Mouse (Mus musculus): ENCODE data around the gene 2310022A10Rik. TPM values are rescaled to one million over a fixed set of nuclear protein-coding genes. Genes with fewer than 3 reads are reported as not detected.

Gene 2310022A10Rik
- polyA plus RNA-seq, 1 experiment from 2014 or later, result 36.4 TPM

DNA sequence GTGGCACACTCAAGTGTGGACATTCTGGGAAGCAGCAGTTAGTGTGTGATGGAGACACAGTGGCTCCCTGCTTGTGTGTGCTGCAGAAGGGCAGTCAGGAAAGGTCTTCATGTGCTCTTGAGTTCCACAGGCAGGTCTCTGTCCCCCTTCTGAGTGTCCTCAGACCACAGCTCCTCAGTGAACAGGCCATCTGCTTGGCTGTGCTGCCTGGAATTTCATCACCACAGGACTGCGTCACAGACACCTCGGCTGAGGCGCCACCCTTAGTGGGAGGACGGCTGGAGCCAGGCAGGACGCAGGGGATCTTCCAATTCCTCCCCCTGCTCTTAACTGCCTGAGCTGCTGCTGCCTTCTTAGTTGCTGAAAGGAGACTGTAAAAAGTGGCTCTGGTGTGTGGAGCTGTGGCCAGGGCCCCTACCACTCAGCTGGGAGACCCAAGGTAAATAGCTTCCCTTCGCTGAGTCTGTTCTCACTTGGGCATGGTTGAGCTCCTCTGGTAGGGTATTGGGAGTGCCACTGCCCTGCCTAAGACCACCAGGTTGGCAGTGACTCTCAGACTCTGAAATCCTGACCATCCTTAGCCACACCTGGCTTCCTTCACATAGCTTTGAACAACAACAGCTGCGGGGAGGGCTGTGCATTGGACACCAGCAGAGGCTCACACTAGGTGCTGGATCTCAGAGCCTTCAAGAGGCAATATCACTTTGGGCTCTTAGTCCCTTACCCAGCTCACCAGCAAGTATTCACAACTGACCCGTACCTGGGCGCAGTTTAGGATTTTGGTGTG is 52.7 kb downstream of the 2310022A10Rik start:
- H3K4me2 ChIP-seq, result peak overlapping the region; percentile 31
- no peak overlapping the region for H3K4me3 ChIP-seq
- WGBS, result 38% methylated on average over 9 of the region's 9 CpGs
- H3K27ac ChIP-seq (ENCODE audit: poor library complexity, severe bottlenecking), result peak overlapping the region; percentile 88
- H3K9ac ChIP-seq, result peak overlapping the region; percentile 52
- peak; percentile 60; the same call in 1 of the 2 replicates for ATAC-seq (ENCODE audit: insufficient number of reproducible peaks, low FRiP score)
- no peaks in the 10 kb centered on the region for H3K27me3 ChIP-seq (replicated peaks)
- H3K9me3 ChIP-seq (replicated peaks), result no peaks in the 10 kb centered on the region
- peaks cover 12% of the 10 kb centered on the region; the same call in 1 of the 2 replicates for H3K36me3 ChIP-seq
- peaks cover 94% of the 10 kb centered on the region for H3K4me1 ChIP-seq (replicated peaks)

DNA sequence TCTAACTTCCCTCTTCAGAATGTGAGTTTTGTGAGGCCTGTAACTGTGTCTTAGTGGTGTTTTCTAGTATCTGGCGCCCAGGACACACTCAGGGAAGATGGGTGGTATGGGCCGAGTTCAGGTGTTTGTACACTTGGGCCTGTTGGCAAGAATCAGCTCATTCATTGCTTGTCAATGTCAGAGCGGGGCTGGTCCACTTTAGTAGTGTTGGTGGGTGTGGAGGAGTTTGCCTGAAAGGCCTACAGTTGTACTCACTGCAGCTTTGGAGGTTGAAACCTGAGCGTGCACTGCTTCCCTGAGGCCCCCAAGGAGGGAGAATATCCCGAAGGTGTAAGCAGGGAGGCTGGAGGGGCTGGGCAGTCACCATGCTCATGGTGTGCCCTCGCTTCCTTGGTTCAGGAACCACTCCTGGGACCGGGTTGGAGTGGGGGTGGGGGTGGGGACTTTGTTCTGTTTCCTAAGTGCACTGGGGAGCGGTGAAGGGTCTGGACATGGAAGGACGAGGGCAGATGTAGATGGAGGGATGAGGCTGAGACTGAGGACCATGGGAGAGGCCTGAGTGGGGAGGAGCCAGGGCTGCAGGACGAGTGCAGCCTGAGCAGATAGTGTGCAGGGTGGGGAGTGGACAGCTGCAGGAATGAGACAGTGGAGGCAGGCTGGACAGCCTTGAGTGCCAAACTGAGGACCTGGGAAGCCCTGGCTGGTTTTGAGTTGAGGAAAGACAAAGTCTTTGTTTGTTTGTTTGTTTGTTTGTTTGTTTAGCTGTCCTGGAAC is 53.6 kb downstream of the 2310022A10Rik start:
- WGBS, result 48% methylated on average over 10 of the region's 10 CpGs
- Histone ChIP-seq H3K4me2 (peak overlapping the region; percentile 31), H3K27ac (ENCODE audit: poor library complexity, severe bottlenecking) (peak overlapping the region; percentile 88), H3K9me3 (replicated peaks) (no peaks in the 10 kb centered on the region), H3K36me3 (peaks cover 13% of the 10 kb centered on the region; the same call in 1 of the 2 replicates), H3K4me1 (replicated peaks) (peaks cover 84% of the 10 kb centered on the region), H3K9ac (peak overlapping the region; percentile 19), H3K27me3 (replicated peaks) (no peaks in the 10 kb centered on the region), H3K4me3 (no peak overlapping the region)
- ATAC-seq (ENCODE audit: insufficient number of reproducible peaks, low FRiP score), result no peak

DNA sequence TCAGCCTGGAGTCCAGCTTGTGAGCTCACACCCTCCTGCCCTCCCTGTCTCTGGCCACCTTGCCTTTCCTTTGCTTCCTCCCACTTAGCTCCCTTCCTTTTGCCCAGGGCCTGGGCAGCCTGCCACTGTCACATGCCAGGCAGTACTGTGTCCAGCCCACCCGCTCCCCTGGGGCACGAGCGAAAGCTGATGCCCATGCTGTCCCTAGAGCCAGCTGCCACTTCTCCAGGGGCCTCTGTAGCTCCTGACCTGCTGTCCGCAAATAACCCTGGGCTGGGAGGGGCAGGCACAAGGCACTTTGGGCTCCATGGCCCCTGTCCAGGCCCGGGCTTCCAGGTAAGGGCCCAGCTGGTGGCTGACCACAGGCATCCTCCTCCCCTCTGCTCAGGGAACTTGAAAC is 54.5 kb downstream of the 2310022A10Rik start:
- Histone ChIP-seq H3K9me3 (replicated peaks) (no peaks in the 10 kb centered on the region), H3K27me3 (replicated peaks) (no peaks in the 10 kb centered on the region), H3K4me2 (0 out of 2 replicates have a peak overlapping the region, but pooled peaks have one; percentile 1), H3K9ac (peak overlapping the region; percentile 14; the same call in 1 of the 2 replicates), H3K4me1 (replicated peaks) (peaks cover 75% of the 10 kb centered on the region), H3K36me3 (peaks cover 13% of the 10 kb centered on the region; the same call in 1 of the 2 replicates), H3K4me3 (no peak overlapping the region), H3K27ac (ENCODE audit: poor library complexity, severe bottlenecking) (no peak overlapping the region)
- no peak for ATAC-seq (ENCODE audit: insufficient number of reproducible peaks, low FRiP score)
- WGBS, result 56% methylated on average over 5 of the region's 5 CpGs

DNA sequence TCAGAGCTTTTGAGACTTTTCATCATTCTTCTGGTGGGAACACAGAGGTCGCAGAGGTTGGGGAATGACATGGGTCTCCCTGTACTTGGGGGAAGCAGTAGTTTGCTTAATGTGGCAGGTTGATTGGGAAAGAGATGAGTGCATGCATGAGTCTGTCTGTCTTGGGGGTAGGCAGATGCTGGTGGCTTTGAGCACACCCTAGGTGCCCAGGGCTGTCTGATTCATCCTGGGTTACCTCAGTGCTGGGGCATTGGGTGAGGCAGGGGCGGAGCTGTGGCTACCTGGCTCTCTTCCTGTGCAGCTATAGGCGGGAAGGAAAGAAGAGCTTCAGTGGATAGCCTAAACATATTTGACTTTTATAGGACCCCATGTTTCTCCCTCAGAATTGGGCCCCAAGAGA is 55.1 kb downstream of the 2310022A10Rik start:
- no peak for ATAC-seq (ENCODE audit: insufficient number of reproducible peaks, low FRiP score)
- Histone ChIP-seq H3K4me1 (replicated peaks) (peaks cover 74% of the 10 kb centered on the region), H3K4me3 (no peak overlapping the region), H3K36me3 (peaks cover 13% of the 10 kb centered on the region; the same call in 1 of the 2 replicates), H3K4me2 (no peak overlapping the region), H3K9ac (no peak overlapping the region), H3K27me3 (replicated peaks) (no peaks in the 10 kb centered on the region), H3K27ac (ENCODE audit: poor library complexity, severe bottlenecking) (no peak overlapping the region), H3K9me3 (replicated peaks) (no peaks in the 10 kb centered on the region)
- WGBS, result 77% methylated on average over 3 of the region's 3 CpGs

DNA sequence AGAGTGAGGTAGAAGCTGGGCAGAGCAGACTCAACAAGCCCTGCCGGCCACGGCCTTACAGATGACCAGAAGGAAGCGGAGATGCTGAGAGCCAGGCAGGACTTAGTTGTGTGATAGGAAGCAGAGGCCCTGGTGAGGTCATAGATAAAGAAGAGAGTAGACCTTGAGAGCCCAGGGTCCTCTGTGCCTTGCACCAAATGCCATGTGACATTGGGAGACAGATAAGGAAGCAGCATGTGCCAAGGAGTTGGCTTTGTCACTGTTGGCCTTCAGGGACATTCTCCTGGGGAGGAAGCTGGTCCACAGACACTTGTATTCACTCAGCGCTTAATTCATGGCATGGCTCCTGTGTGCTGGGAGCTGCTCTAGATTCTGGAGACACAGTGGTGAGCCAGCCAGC is 56.3 kb downstream of the 2310022A10Rik start:
- Histone ChIP-seq H3K4me2 (peak overlapping the region; percentile 5; the same call in 1 of the 2 replicates), H3K27ac (ENCODE audit: poor library complexity, severe bottlenecking) (peak overlapping the region; percentile 49), H3K36me3 (peaks cover 13% of the 10 kb centered on the region; the same call in 1 of the 2 replicates), H3K4me3 (no peak overlapping the region), H3K9ac (no peak overlapping the region), H3K27me3 (replicated peaks) (no peaks in the 10 kb centered on the region), H3K4me1 (replicated peaks) (peaks cover 69% of the 10 kb centered on the region), H3K9me3 (replicated peaks) (no peaks in the 10 kb centered on the region)
- 16% methylated on average over 4 of the region's 4 CpGs for WGBS
- ATAC-seq (ENCODE audit: insufficient number of reproducible peaks, low FRiP score), result no peak

DNA sequence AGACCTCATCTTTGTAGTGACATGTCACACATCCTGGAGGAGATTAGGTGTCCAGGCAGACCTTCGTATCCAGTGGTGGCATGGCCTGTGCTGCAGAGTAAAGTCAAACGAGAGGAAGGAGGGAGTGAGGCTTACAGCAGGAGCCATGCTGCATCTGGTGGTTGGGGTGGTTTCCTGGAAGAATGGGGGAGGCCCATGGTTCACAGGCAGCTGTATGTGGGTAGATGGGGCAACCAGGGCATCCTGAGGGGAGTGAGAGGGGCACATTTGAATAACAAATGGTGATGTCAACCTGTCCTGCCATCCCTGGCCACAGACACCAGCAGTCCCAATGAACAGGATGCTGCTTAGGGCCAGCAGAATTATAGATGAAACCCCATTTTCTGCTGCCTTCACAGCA is 56.7 kb downstream of the 2310022A10Rik start:
- H3K27me3 ChIP-seq (replicated peaks), result no peaks in the 10 kb centered on the region
- H3K27ac ChIP-seq (ENCODE audit: poor library complexity, severe bottlenecking), result peak overlapping the region; percentile 49
- 23% methylated on average over 2 of the region's 2 CpGs for WGBS
- H3K9ac ChIP-seq, result no peak overlapping the region
- no peak overlapping the region for H3K4me2 ChIP-seq
- H3K9me3 ChIP-seq (replicated peaks), result no peaks in the 10 kb centered on the region
- H3K36me3 ChIP-seq, result peaks cover 13% of the 10 kb centered on the region; the same call in 1 of the 2 replicates
- H3K4me1 ChIP-seq (replicated peaks), result peaks cover 65% of the 10 kb centered on the region
- no peak overlapping the region for H3K4me3 ChIP-seq
- no peak for ATAC-seq (ENCODE audit: insufficient number of reproducible peaks, low FRiP score)

DNA sequence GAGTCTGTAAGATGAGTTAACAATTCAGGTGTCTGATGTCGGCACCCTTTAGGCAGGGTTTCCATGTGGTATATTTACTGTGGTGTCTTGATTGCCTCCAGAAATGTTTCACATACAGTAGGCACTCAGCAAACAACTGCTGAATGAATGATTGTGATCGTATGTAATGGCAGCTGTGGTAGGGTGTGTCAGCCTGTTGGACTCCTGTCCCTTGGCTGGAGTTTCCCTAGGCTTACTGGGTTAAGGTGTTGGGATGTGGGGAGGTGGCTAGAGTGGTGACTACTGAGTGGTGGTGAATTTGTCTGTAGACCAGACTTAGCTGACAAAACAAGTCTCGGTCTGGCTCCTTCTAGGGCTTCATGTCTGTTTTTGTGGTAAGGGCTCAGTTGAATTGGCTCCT is 57.3 kb downstream of the 2310022A10Rik start:
- H3K9me3 ChIP-seq (replicated peaks), result no peaks in the 10 kb centered on the region
- peaks cover 58% of the 10 kb centered on the region for H3K4me1 ChIP-seq (replicated peaks)
- H3K4me3 ChIP-seq, result no peak overlapping the region
- peaks cover 13% of the 10 kb centered on the region; the same call in 1 of the 2 replicates for H3K36me3 ChIP-seq
- H3K9ac ChIP-seq, result no peak overlapping the region
- no peak overlapping the region for H3K27ac ChIP-seq (ENCODE audit: poor library complexity, severe bottlenecking)
- no peak overlapping the region for H3K4me2 ChIP-seq
- no peak for ATAC-seq (ENCODE audit: insufficient number of reproducible peaks, low FRiP score)
- no peaks in the 10 kb centered on the region for H3K27me3 ChIP-seq (replicated peaks)
- 91% methylated on average over 3 of the region's 3 CpGs for WGBS

DNA sequence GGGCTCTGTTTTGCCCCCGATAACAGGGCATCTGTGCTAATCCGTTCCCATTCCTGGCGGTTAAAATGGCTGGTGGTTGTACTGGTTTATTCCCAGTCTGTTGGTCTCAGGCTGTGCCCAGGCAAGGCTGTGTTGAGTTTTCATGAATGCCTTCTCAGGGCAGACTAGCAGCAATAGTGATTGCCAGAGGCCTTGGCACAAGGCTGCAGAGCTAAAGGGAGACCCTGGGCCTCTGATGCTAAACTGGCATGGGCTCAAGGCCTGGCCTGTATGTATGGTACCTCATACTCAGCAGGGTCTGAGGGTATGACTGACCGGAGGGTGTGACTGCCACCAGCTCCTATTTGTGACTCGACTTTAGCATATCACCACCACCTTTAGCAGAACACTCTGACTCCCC is 57.8 kb downstream of the 2310022A10Rik start:
- WGBS, result 91% methylated on average over 5 of the region's 5 CpGs
- Histone ChIP-seq H3K9ac (no peak overlapping the region), H3K27ac (ENCODE audit: poor library complexity, severe bottlenecking) (no peak overlapping the region), H3K9me3 (replicated peaks) (no peaks in the 10 kb centered on the region), H3K4me1 (replicated peaks) (peaks cover 53% of the 10 kb centered on the region), H3K4me3 (no peak overlapping the region), H3K36me3 (peaks cover 16% of the 10 kb centered on the region), H3K4me2 (no peak overlapping the region), H3K27me3 (replicated peaks) (no peaks in the 10 kb centered on the region)
- ATAC-seq (ENCODE audit: insufficient number of reproducible peaks, low FRiP score), result no peak

DNA sequence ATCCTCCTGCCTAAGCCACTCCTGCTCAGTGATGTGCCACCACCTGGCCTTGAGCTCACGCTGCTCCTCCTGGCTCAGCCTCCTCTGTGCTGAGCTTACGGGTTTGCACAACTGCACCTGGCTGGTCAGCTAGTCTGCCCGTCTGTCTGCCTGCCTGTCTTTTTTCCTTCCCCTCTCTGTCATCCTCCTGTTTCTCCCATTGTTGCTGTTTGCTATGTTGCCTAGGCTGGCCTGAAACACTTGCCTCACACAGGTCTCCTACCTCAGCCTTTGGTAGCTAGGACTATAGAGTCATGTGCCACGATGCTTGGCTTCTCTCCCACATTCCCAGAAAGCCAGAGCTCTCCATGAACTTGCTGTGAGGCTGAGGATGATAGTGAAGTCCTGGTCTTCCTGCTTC is 59.9 kb downstream of the 2310022A10Rik start:
- no peaks in the 10 kb centered on the region for H3K27me3 ChIP-seq (replicated peaks)
- ATAC-seq (ENCODE audit: insufficient number of reproducible peaks, low FRiP score), result no peak
- H3K9me3 ChIP-seq (replicated peaks), result no peaks in the 10 kb centered on the region
- no peak overlapping the region for H3K4me3 ChIP-seq
- 74% methylated on average over 4 of the region's 4 CpGs for WGBS
- no peak overlapping the region for H3K27ac ChIP-seq (ENCODE audit: poor library complexity, severe bottlenecking)
- peaks cover 32% of the 10 kb centered on the region for H3K4me1 ChIP-seq (replicated peaks)
- H3K9ac ChIP-seq, result no peak overlapping the region
- H3K36me3 ChIP-seq, result peaks cover 36% of the 10 kb centered on the region
- no peak overlapping the region for H3K4me2 ChIP-seq

DNA sequence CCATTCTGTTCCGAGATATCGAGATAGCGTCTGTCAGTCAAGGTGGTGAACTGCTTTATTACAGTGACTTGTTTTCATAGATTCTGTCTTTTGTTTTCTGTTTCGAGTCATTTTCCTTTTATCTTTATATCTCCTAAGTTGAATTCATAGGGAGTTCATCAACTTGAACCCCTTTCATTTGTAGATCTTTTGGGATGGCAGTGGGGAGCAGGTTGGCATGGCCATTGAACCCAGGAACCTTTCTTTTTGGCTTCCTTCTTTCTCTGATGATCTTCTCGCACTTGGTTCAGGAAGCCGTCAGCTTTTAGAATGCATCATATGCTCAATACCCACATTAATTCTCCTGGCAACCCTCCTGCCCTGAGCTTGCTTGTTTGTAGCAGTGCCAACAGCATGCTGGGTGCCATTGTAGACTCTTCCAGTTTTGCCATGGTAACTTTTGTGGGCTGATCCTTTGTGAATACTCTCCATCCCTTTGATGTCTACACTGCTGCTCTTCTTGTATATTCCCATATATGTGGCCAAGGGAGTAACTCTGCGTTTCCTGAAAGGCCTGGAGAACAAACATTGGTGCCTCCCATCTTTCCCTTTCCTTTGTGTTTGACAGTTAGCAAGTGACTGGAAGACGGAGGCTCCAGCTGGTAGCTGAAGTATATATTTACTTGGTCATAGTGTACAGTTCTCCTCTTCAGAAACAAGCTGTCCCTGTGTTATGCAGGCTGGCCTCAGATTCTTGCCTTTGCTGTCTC is 60.9 kb downstream of the 2310022A10Rik start:
- no peaks in the 10 kb centered on the region for H3K9me3 ChIP-seq (replicated peaks)
- no peak overlapping the region for H3K4me3 ChIP-seq
- H3K9ac ChIP-seq, result no peak overlapping the region
- no peak for ATAC-seq (ENCODE audit: insufficient number of reproducible peaks, low FRiP score)
- no peak overlapping the region for H3K4me2 ChIP-seq
- no peak overlapping the region for H3K27ac ChIP-seq (ENCODE audit: poor library complexity, severe bottlenecking)
- no peaks in the 10 kb centered on the region for H3K27me3 ChIP-seq (replicated peaks)
- 81% methylated on average over 8 of the region's 8 CpGs for WGBS
- peaks cover 46% of the 10 kb centered on the region for H3K36me3 ChIP-seq
- H3K4me1 ChIP-seq (replicated peaks), result peaks cover 22% of the 10 kb centered on the region

DNA sequence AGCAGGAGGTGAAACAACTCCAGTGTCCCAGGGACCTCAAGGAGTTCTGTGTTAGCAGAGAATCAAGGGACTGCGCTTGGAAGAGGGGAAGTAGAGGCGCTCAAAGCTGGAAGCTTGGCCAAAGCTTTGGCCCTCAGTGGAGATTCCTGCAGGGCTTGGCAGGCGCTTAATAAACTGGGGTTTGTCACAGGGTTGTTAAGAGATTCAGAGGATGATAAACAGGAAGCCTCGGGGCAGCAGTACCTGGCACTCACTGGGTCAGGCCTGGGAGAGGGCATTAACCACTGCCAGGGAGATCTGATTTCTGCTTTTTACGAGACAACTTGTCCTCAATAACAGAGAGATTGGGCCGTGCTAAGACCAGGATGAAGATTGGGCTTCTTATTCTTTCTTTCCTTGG is 68.0 kb downstream of the 2310022A10Rik start:
- H3K27ac ChIP-seq (ENCODE audit: poor library complexity, severe bottlenecking), result no peak overlapping the region
- no peak overlapping the region for H3K9ac ChIP-seq
- no peak overlapping the region for H3K4me3 ChIP-seq
- H3K4me1 ChIP-seq (replicated peaks), result no peaks in the 10 kb centered on the region
- no peaks in the 10 kb centered on the region for H3K9me3 ChIP-seq (replicated peaks)
- no peak for ATAC-seq (ENCODE audit: insufficient number of reproducible peaks, low FRiP score)
- H3K27me3 ChIP-seq (replicated peaks), result no peaks in the 10 kb centered on the region
- no peak overlapping the region for H3K4me2 ChIP-seq
- peaks cover 91% of the 10 kb centered on the region for H3K36me3 ChIP-seq
- WGBS, result 75% methylated on average over 6 of the region's 6 CpGs

Measured in heart, embryonic 12.5 days (tissue).